22 mouse cellular contexts compared by ENCODE assay signal in genomic region chr17:35887725-35888124, GRCm38 (mm10).
"Had no signal": no experiment of that assay in that cellular context is flagged by ENCODE, and none has a peak within 500 bp of the region (broad histone marks: within the 10 kb centered on the region; RNA-seq: fewer than 3 reads in every experiment).

No protein-coding gene starts in this region.

- H3K4me3 ChIP-seq: heart, embryonic 10.5 days; heart, embryonic 12.5 days; hindbrain, embryonic 10.5 days; hindbrain, embryonic 12.5 days; intestine, embryonic 15.5 days; layer of hippocampus, adult 2 months; limb, embryonic 13.5 days; limb, embryonic 15.5 days; liver, embryonic 12.5 days had no signal

- H3K27me3 ChIP-seq: heart, embryonic 12.5 days; hindbrain, embryonic 12.5 days; intestine, embryonic 15.5 days; limb, embryonic 13.5 days; limb, embryonic 15.5 days; liver, embryonic 12.5 days had no signal

- H3K27ac ChIP-seq: heart, embryonic 10.5 days; hindbrain, embryonic 10.5 days; hindbrain, embryonic 12.5 days; hindbrain, embryonic 14.5 days; intestine, embryonic 15.5 days; layer of hippocampus, adult 2 months; limb, embryonic 13.5 days; limb, embryonic 15.5 days; liver, embryonic 12.5 days; liver, embryonic 14.5 days had no signal

- H3K4me1 ChIP-seq: heart, embryonic 10.5 days; heart, embryonic 12.5 days; hindbrain, embryonic 10.5 days; hindbrain, embryonic 12.5 days; intestine, embryonic 15.5 days; limb, embryonic 13.5 days; limb, embryonic 15.5 days; liver, embryonic 12.5 days had no signal

- DNase-seq: gastrocnemius, postnatal 14 days; heart, adult 18-20 months; heart, postnatal 10 days; heart, postnatal 4 days; kidney, adult 18-20 months; kidney, adult 8-10 months; kidney, postnatal 10 days; kidney, postnatal 25 days; kidney, postnatal 4 days; layer of hippocampus, postnatal 36 days; left cerebral cortex, postnatal 4 days had no signal

- H3K9me3 ChIP-seq: heart, embryonic 10.5 days; heart, embryonic 12.5 days; hindbrain, embryonic 10.5 days; hindbrain, embryonic 12.5 days; intestine, embryonic 15.5 days; limb, embryonic 13.5 days; limb, embryonic 15.5 days; liver, embryonic 12.5 days had no signal
